Mouse (Mus musculus): Measurements from ENCODE around the gene Adam33. TPM values are rescaled to one million over a fixed set of nuclear protein-coding genes. Genes with fewer than 3 reads are reported as not detected.

Adam33 gene
- polyA plus RNA-seq, 1 experiment = 3.3 TPM

- WGBS = 76% methylated on average over 5 of the region's 5 CpGs
- no peaks in the 10 kb centered on the region for H3K4me1 ChIP-seq (ENCODE audit: control insufficient read depth, insufficient read depth, low read length)
- no peaks in the 10 kb centered on the region for H3K36me3 ChIP-seq (ENCODE audit: control insufficient read depth, insufficient read depth, low read length)
- no peak for DNase-seq
- H3K4me3 ChIP-seq (ENCODE audit: insufficient read depth, low read depth, low read length) = no peak overlapping the region
- TF ChIP-seq POLR2A (IDR thresholded peaks at IDR 0.05; ENCODE audit: low read depth, low read length) = no peak
- TF ChIP-seq CTCF (conservative IDR thresholded peaks at IDR 0.05; ENCODE audit: insufficient read depth, insufficient read length, low read depth, low read length) = no peak
- H3K27ac ChIP-seq (ENCODE audit: insufficient read depth, low read depth, low read length) = no peak overlapping the region
- H3K27me3 ChIP-seq (replicated peaks; ENCODE audit: control insufficient read depth, insufficient read depth, low read length) = no peaks in the 10 kb centered on the region
These were observed 16.9 kb upstream of the Adam33 start for GRCm38 (mm10) chr2:131080507-131080906.

- Histone ChIP-seq H3K36me3 (ENCODE audit: control insufficient read depth, insufficient read depth, low read length) (no peaks in the 10 kb centered on the region), H3K27ac (ENCODE audit: insufficient read depth, low read depth, low read length) (no peak overlapping the region), H3K27me3 (replicated peaks; ENCODE audit: control insufficient read depth, insufficient read depth, low read length) (no peaks in the 10 kb centered on the region), H3K4me1 (ENCODE audit: control insufficient read depth, insufficient read depth, low read length) (no peaks in the 10 kb centered on the region), H3K4me3 (ENCODE audit: insufficient read depth, low read depth, low read length) (no peak overlapping the region)
- DNase-seq = no peak
- TF ChIP-seq CTCF (conservative IDR thresholded peaks at IDR 0.05; ENCODE audit: insufficient read depth, insufficient read length, low read depth, low read length) (no peak), POLR2A (IDR thresholded peaks at IDR 0.05; ENCODE audit: low read depth, low read length) (no peak)
- 87% methylated on average over 10 of the region's 10 CpGs for WGBS
These were observed 8.9 kb upstream of the Adam33 start for GRCm38 (mm10) chr2:131072536-131072935.

GRCm38 (mm10) chr2:131067481-131067880 lies 3.9 kb upstream of the Adam33 start:
- Histone ChIP-seq H3K4me1 (ENCODE audit: control insufficient read depth, insufficient read depth, low read length) (no peaks in the 10 kb centered on the region), H3K27me3 (replicated peaks; ENCODE audit: control insufficient read depth, insufficient read depth, low read length) (no peaks in the 10 kb centered on the region), H3K4me3 (ENCODE audit: insufficient read depth, low read depth, low read length) (no peak overlapping the region), H3K27ac (ENCODE audit: insufficient read depth, low read depth, low read length) (no peak overlapping the region), H3K36me3 (ENCODE audit: control insufficient read depth, insufficient read depth, low read length) (no peaks in the 10 kb centered on the region)
- TF ChIP-seq CTCF (conservative IDR thresholded peaks at IDR 0.05; ENCODE audit: insufficient read depth, insufficient read length, low read depth, low read length) (no peak), POLR2A (IDR thresholded peaks at IDR 0.05; ENCODE audit: low read depth, low read length) (no peak)
- 42% methylated on average over 6 of the region's 6 CpGs for WGBS
- peak; percentile 50 for DNase-seq

GRCm38 (mm10) chr2:131066342-131066741 lies 2.7 kb upstream of the Adam33 start:
- H3K36me3 ChIP-seq (ENCODE audit: control insufficient read depth, insufficient read depth, low read length) = no peaks in the 10 kb centered on the region
- no peak for TF ChIP-seq POLR2A (IDR thresholded peaks at IDR 0.05; ENCODE audit: low read depth, low read length)
- TF ChIP-seq CTCF (conservative IDR thresholded peaks at IDR 0.05; ENCODE audit: insufficient read depth, insufficient read length, low read depth, low read length) = no peak
- DNase-seq = no peak
- 57% methylated on average over 9 of the region's 9 CpGs for WGBS
- no peaks in the 10 kb centered on the region for H3K27me3 ChIP-seq (replicated peaks; ENCODE audit: control insufficient read depth, insufficient read depth, low read length)
- H3K4me1 ChIP-seq (ENCODE audit: control insufficient read depth, insufficient read depth, low read length) = no peaks in the 10 kb centered on the region
- H3K4me3 ChIP-seq (ENCODE audit: insufficient read depth, low read depth, low read length) = no peak overlapping the region
- H3K27ac ChIP-seq (ENCODE audit: insufficient read depth, low read depth, low read length) = no peak overlapping the region

- no peak for DNase-seq
- no peaks in the 10 kb centered on the region for H3K4me1 ChIP-seq (ENCODE audit: control insufficient read depth, insufficient read depth, low read length)
- H3K36me3 ChIP-seq (ENCODE audit: control insufficient read depth, insufficient read depth, low read length) = no peaks in the 10 kb centered on the region
- H3K27me3 ChIP-seq (replicated peaks; ENCODE audit: control insufficient read depth, insufficient read depth, low read length) = no peaks in the 10 kb centered on the region
- H3K27ac ChIP-seq (ENCODE audit: insufficient read depth, low read depth, low read length) = no peak overlapping the region
- H3K4me3 ChIP-seq (ENCODE audit: insufficient read depth, low read depth, low read length) = no peak overlapping the region
- 55% methylated on average over 5 of the region's 5 CpGs for WGBS
- no peak for TF ChIP-seq POLR2A (IDR thresholded peaks at IDR 0.05; ENCODE audit: low read depth, low read length)
- TF ChIP-seq CTCF (conservative IDR thresholded peaks at IDR 0.05; ENCODE audit: insufficient read depth, insufficient read length, low read depth, low read length) = no peak
These were observed 2.0 kb downstream of the Adam33 start for GRCm38 (mm10) chr2:131061607-131062006.

- no peaks in the 10 kb centered on the region for H3K36me3 ChIP-seq (ENCODE audit: control insufficient read depth, insufficient read depth, low read length)
- DNase-seq = no peak
- TF ChIP-seq CTCF (conservative IDR thresholded peaks at IDR 0.05; ENCODE audit: insufficient read depth, insufficient read length, low read depth, low read length) = no peak
- no peak for TF ChIP-seq POLR2A (IDR thresholded peaks at IDR 0.05; ENCODE audit: low read depth, low read length)
- H3K27ac ChIP-seq (ENCODE audit: insufficient read depth, low read depth, low read length) = no peak overlapping the region
- H3K4me3 ChIP-seq (ENCODE audit: insufficient read depth, low read depth, low read length) = no peak overlapping the region
- 70% methylated on average over 6 of the region's 6 CpGs for WGBS
- no peaks in the 10 kb centered on the region for H3K27me3 ChIP-seq (replicated peaks; ENCODE audit: control insufficient read depth, insufficient read depth, low read length)
- no peaks in the 10 kb centered on the region for H3K4me1 ChIP-seq (ENCODE audit: control insufficient read depth, insufficient read depth, low read length)
These were observed 2.8 kb downstream of the Adam33 start for GRCm38 (mm10) chr2:131060784-131061183.

- Histone ChIP-seq H3K27ac (ENCODE audit: insufficient read depth, low read depth, low read length) (no peak overlapping the region), H3K4me1 (ENCODE audit: control insufficient read depth, insufficient read depth, low read length) (no peaks in the 10 kb centered on the region), H3K4me3 (ENCODE audit: insufficient read depth, low read depth, low read length) (no peak overlapping the region), H3K27me3 (replicated peaks; ENCODE audit: control insufficient read depth, insufficient read depth, low read length) (no peaks in the 10 kb centered on the region), H3K36me3 (ENCODE audit: control insufficient read depth, insufficient read depth, low read length) (no peaks in the 10 kb centered on the region)
- WGBS = 55% methylated on average over 9 of the region's 9 CpGs
- no peak for TF ChIP-seq POLR2A (IDR thresholded peaks at IDR 0.05; ENCODE audit: low read depth, low read length)
- no peak for TF ChIP-seq CTCF (conservative IDR thresholded peaks at IDR 0.05; ENCODE audit: insufficient read depth, insufficient read length, low read depth, low read length)
- DNase-seq = peak; percentile 14
These were observed 3.7 kb downstream of the Adam33 start for GRCm38 (mm10) chr2:131059781-131060540.

Measured in kidney, adult 2 months (tissue).